Mouse (Mus musculus) ES-CJ7 (cell line): ENCODE results near the gene Wnt3a.

Experiments
- DNase-seq: peaks from one replicate; pipeline ENCODE4 v3.0.0; 2011; ENCODE audit warnings: low read depth, low spot score

Wnt3a gene

GRCm38 (mm10) chr11:59290702-59291303 lies at the start of gene Wnt3a:
Wnt3a (minus strand) TSS chr11:59290752.
- peak; percentile 71 for DNase-seq

- DNase-seq = no peak
Measured at GRCm38 (mm10) chr11:59338736-59339120, 48.2 kb upstream of the Wnt3a start.

- no peak for DNase-seq
Measured at GRCm38 (mm10) chr11:59337955-59338735, 47.6 kb upstream of the Wnt3a start.

GRCm38 (mm10) chr11:59336381-59336780 lies 45.8 kb upstream of the Wnt3a start:
- no peak for DNase-seq

- DNase-seq = no peak
Measured at GRCm38 (mm10) chr11:59335942-59336341, 45.4 kb upstream of the Wnt3a start.

- DNase-seq = no peak
Measured at GRCm38 (mm10) chr11:59335150-59335549, 44.6 kb upstream of the Wnt3a start.

- no peak for DNase-seq
Measured at GRCm38 (mm10) chr11:59332938-59333337, 42.4 kb upstream of the Wnt3a start.

GRCm38 (mm10) chr11:59331167-59331869 lies 40.8 kb upstream of the Wnt3a start:
- no peak for DNase-seq

- DNase-seq = peak; percentile 77
Measured at GRCm38 (mm10) chr11:59330560-59330959, 40.0 kb upstream of the Wnt3a start.

- DNase-seq = no peak
Measured at GRCm38 (mm10) chr11:59329616-59330015, 39.1 kb upstream of the Wnt3a start.

GRCm38 (mm10) chr11:59327625-59328024 lies 37.1 kb upstream of the Wnt3a start:
- no peak for DNase-seq

GRCm38 (mm10) chr11:59324777-59325176 lies 34.2 kb upstream of the Wnt3a start:
- no peak for DNase-seq

GRCm38 (mm10) chr11:59322988-59323387 lies 32.4 kb upstream of the Wnt3a start:
- DNase-seq = no peak

GRCm38 (mm10) chr11:59316517-59316916 lies 26.0 kb upstream of the Wnt3a start:
- no peak for DNase-seq

GRCm38 (mm10) chr11:59313944-59314343 lies 23.4 kb upstream of the Wnt3a start:
- DNase-seq = no peak

- no peak for DNase-seq
Measured at GRCm38 (mm10) chr11:59313029-59313811, 22.7 kb upstream of the Wnt3a start.

GRCm38 (mm10) chr11:59312501-59312900 lies 21.9 kb upstream of the Wnt3a start:
- DNase-seq = no peak

GRCm38 (mm10) chr11:59312060-59312459 lies 21.5 kb upstream of the Wnt3a start:
- no peak for DNase-seq

GRCm38 (mm10) chr11:59309976-59310375 lies 19.4 kb upstream of the Wnt3a start:
- no peak for DNase-seq

GRCm38 (mm10) chr11:59309106-59309805 lies 18.7 kb upstream of the Wnt3a start:
- DNase-seq = peak; percentile 46

GRCm38 (mm10) chr11:59308625-59309024 lies 18.1 kb upstream of the Wnt3a start:
- DNase-seq = no peak
